Mouse (Mus musculus) kidney, embryonic 14.5 days (tissue): ENCODE measurements around the gene Tspan7. TPM values are rescaled to one million over a fixed set of nuclear protein-coding genes. Genes with fewer than 3 reads are reported as not detected.

Source experiments
- ATAC-seq: fragments of 200-750 bp; cut with Nextera tagmentation; 2 replicates; pipeline ENCODE4 v1.8.0; 2017; ENCODE audit warnings: moderate number of reproducible peaks, mild to moderate bottlenecking, moderate TSS enrichment, moderate library complexity; ENCODE audit not compliant: low FRiP score, low TSS enrichment
- H3K27ac ChIP-seq: fragments of 300-500 bp; sonication (generic); 2 replicates; pipeline ENCODE4 v1.5.1; 2014; ENCODE audit warnings: low read depth, mild to moderate bottlenecking, low read length, moderate library complexity, mixed read lengths
- H3K27me3 ChIP-seq: fragments of 300-500 bp; sonication (generic); 2 replicates; pipeline ENCODE4 v1.6.1; 2014; ENCODE audit warnings: mild to moderate bottlenecking, low read length; ENCODE audit not compliant: control insufficient read depth, insufficient read depth
- H3K36me3 ChIP-seq: fragments of 300-500 bp; sonication (generic); 2 replicates; pipeline ENCODE4 v1.6.1; 2014; ENCODE audit warnings: low read length, mixed read lengths; ENCODE audit not compliant: control insufficient read depth, insufficient read depth
- H3K4me1 ChIP-seq: fragments of 300-500 bp; sonication (generic); 2 replicates; pipeline ENCODE4 v1.6.1; 2014; ENCODE audit warnings: low read length, mixed read lengths; ENCODE audit not compliant: control insufficient read depth, insufficient read depth
- H3K4me2 ChIP-seq: fragments of 300-500 bp; sonication (generic); replicated peaks from 2 replicates; pipeline ENCODE4 v1.6.1; 2014; ENCODE audit warnings: low read depth, mild to moderate bottlenecking, low read length
- H3K4me3 ChIP-seq: fragments of 300-500 bp; sonication (generic); 2 replicates; pipeline ENCODE4 v1.5.1; 2014; ENCODE audit warnings: mild to moderate bottlenecking, low read length
- H3K9ac ChIP-seq: fragments of 300-500 bp; sonication (generic); 2 replicates; pipeline ENCODE4 v1.6.1; 2014; ENCODE audit warnings: low read depth, mild to moderate bottlenecking, low read length, moderate library complexity
- H3K9me3 ChIP-seq: fragments of 300-500 bp; sonication (generic); 2 replicates; pipeline ENCODE4 v1.6.1; 2016; ENCODE audit warnings: low read length; ENCODE audit not compliant: control insufficient read depth
- WGBS: fragments of 180-500 bp; shearing (Covaris S2); extraction: QIAGEN DNeasy Blood & Tissue Kit; methylation state at CpG from one replicate; pipeline ENCODE4 v1.1.7; 2014; 5-methylcytosine and 5-hydroxymethylcytosine counted together
- polyA plus RNA-seq: library from polyadenylated mRNA; unstranded; fragments of >200 nt; fragmentation: Nextera tagmentation; extraction: Ambion mirVana; gene quantifications from 2 replicates; pipeline ENCODE4 v1.2.1, GENCODE M21; 2014

Tspan7 gene
- 85.0 and 101 TPM in 2 replicates for polyA plus RNA-seq

- peak within 1 kb of the TSS; percentile 52 for H3K4me3 ChIP-seq
- no peaks in the 10 kb centered on the region for H3K36me3 ChIP-seq
- ATAC-seq = peak; percentile 84
- WGBS = 18% methylated on average over 29 of the region's 41 CpGs
- H3K9me3 ChIP-seq = no peaks in the 10 kb centered on the region
- no peak within 1 kb of the TSS for H3K27ac ChIP-seq
- no peaks in the 10 kb centered on the region for H3K27me3 ChIP-seq
- peak within 1 kb of the TSS; percentile 58 for H3K9ac ChIP-seq
- H3K4me2 ChIP-seq = peak within 1 kb of the TSS; percentile 51
- no peaks in the 10 kb centered on the region; the same call in 1 of the 2 replicates for H3K4me1 ChIP-seq
Observed at GRCm38 (mm10) chrX:10484872-10485569, at the start of gene Tspan7. Tspan7 (plus strand) TSS chrX:10485158.

DNA sequence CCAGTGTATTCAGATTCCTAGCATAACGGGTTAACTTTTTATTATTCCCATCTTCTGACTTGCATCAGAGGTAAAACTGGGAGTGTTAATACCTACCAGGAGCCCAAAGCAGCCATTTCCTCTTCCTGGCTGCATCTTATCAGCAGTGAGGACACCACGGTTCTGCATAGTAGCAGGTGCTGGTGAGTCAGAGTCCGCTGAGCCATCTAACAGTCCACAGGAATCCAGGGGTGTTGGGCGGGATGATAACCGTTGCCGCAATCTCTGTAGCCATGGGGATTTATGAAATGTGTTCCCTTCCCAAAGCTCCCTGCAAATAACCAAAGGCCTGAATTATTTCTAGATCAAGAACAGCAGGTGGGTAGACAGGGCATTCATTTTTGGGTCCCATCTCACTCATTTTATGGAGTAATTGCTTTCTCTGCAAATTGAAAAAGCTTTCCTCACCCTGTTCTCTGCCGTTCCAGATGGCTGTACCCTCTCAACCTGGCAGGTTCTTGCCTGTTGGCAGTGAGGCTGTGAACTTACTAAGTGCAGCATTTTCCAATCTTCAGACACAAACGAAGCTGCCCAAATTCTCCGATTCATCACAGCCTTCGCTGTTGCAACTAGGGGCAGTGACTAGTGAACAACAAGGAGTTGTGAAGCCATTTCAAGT is 35.5 kb upstream of the Tspan7 start:
- no peaks in the 10 kb centered on the region for H3K36me3 ChIP-seq
- no peak for ATAC-seq
- 89% methylated on average over 10 of the region's 10 CpGs for WGBS
- no peak overlapping the region for H3K27ac ChIP-seq
- no peaks in the 10 kb centered on the region for H3K27me3 ChIP-seq
- no peaks in the 10 kb centered on the region for H3K4me1 ChIP-seq
- H3K9ac ChIP-seq = no peak overlapping the region
- no peaks in the 10 kb centered on the region for H3K9me3 ChIP-seq
- H3K4me2 ChIP-seq = no peak overlapping the region
- no peak overlapping the region for H3K4me3 ChIP-seq

DNA sequence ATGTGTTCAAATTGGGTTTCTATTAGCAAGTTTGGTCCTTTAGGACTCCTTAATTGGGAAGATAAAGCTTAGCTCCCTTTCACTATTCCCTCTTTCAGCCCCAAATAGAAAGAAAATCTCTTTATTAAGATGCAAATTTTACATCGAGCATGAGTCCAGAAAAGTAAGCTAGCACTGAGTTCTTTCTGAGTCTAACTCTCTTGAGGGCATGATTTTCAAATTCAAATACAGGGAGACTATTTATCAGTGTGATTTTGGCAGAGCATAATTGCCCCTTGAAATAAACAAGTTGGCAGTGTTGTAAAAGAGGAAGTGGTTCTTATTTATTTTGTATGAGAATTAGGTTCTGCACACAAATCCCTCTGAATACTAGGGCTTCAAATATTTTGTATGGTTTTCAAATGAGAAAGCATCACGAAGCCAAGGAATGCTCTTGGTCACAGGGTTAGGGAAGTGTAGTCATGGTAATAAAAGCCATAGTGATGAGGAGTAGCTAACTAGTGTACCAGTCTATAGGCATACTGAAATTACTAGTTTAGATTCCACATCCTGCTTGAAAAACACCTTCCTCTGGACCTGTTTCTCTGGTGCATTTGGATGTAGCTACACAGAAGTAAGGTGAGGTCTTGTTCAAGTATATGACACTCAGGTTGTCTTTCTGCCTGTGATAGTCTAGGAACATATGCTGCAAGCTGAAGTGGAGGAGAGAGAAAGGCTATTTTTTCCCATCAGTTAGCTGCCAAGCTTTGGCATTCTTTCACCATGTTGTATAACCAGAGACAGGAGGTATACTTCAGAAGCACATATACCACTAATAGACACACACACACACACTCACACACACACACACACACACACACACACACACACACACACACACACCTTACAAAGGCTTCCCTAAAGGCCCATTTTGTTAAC is 34.6 kb upstream of the Tspan7 start:
- Histone ChIP-seq H3K27ac (no peak overlapping the region), H3K36me3 (no peaks in the 10 kb centered on the region), H3K9me3 (no peaks in the 10 kb centered on the region), H3K4me2 (no peak overlapping the region), H3K4me1 (no peaks in the 10 kb centered on the region), H3K4me3 (no peak overlapping the region), H3K9ac (no peak overlapping the region), H3K27me3 (no peaks in the 10 kb centered on the region)
- WGBS = 68% methylated on average over 2 of the region's 2 CpGs
- no peak for ATAC-seq

- H3K4me3 ChIP-seq = no peak overlapping the region
- H3K9ac ChIP-seq = no peak overlapping the region
- H3K27ac ChIP-seq = no peak overlapping the region
- H3K27me3 ChIP-seq = no peaks in the 10 kb centered on the region
- no peaks in the 10 kb centered on the region for H3K36me3 ChIP-seq
- whole genome bisulfite sequencing = 47% methylated on average over 1 of the region's 1 CpGs
- no peak for ATAC-seq
- no peaks in the 10 kb centered on the region for H3K9me3 ChIP-seq
- no peak overlapping the region for H3K4me2 ChIP-seq
- H3K4me1 ChIP-seq = no peaks in the 10 kb centered on the region
Observed at GRCm38 (mm10) chrX:10453798-10454197, 31.2 kb upstream of the Tspan7 start.

DNA sequence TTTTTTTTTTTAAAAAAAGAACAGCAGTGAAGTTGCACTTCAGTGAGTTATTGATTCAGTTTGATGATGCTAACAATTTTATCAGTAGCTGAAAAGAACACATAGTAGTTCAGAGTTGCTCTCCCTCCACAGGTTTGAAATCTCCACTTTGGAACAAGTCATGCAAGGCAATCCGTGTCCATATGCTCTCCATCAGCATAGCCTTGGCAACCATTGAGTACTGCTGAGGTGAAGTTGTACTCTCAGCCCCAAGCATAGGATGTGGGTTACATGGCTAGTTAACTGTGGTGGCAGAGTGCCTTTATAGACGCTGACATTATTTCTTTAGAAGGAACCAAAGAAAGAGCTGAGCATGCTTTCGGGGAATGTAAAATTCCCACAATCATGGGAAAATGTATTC is 27.7 kb upstream of the Tspan7 start:
- no peak overlapping the region for H3K4me3 ChIP-seq
- no peak overlapping the region for H3K27ac ChIP-seq
- H3K27me3 ChIP-seq = no peaks in the 10 kb centered on the region
- H3K9ac ChIP-seq = no peak overlapping the region
- WGBS = 86% methylated on average over 3 of the region's 3 CpGs
- H3K4me1 ChIP-seq = no peaks in the 10 kb centered on the region
- H3K36me3 ChIP-seq = no peaks in the 10 kb centered on the region
- no peaks in the 10 kb centered on the region for H3K9me3 ChIP-seq
- no peak for ATAC-seq
- H3K4me2 ChIP-seq = no peak overlapping the region

- WGBS = 86% methylated on average over 1 of the region's 1 CpGs
- H3K36me3 ChIP-seq = no peaks in the 10 kb centered on the region
- H3K9ac ChIP-seq = no peak overlapping the region
- no peaks in the 10 kb centered on the region for H3K9me3 ChIP-seq
- H3K4me1 ChIP-seq = no peaks in the 10 kb centered on the region
- H3K4me3 ChIP-seq = no peak overlapping the region
- ATAC-seq = no peak
- no peaks in the 10 kb centered on the region for H3K27me3 ChIP-seq
- H3K4me2 ChIP-seq = no peak overlapping the region
- H3K27ac ChIP-seq = no peak overlapping the region
Observed at GRCm38 (mm10) chrX:10477088-10477487, 7.9 kb upstream of the Tspan7 start.

- ATAC-seq = no peak
- no peaks in the 10 kb centered on the region for H3K9me3 ChIP-seq
- no peak overlapping the region for H3K4me3 ChIP-seq
- H3K27ac ChIP-seq = no peak overlapping the region
- no peaks in the 10 kb centered on the region for H3K4me1 ChIP-seq
- no peak overlapping the region for H3K9ac ChIP-seq
- H3K4me2 ChIP-seq = no peak overlapping the region
- 86% methylated on average over 10 of the region's 10 CpGs for WGBS
- no peaks in the 10 kb centered on the region for H3K36me3 ChIP-seq
- H3K27me3 ChIP-seq = no peaks in the 10 kb centered on the region
Observed at GRCm38 (mm10) chrX:10479031-10479886, 5.7 kb upstream of the Tspan7 start.

- H3K27ac ChIP-seq = no peak overlapping the region
- H3K36me3 ChIP-seq = no peaks in the 10 kb centered on the region
- no peak overlapping the region for H3K4me3 ChIP-seq
- no peak for ATAC-seq
- no peaks in the 10 kb centered on the region for H3K9me3 ChIP-seq
- no peaks in the 10 kb centered on the region for H3K27me3 ChIP-seq
- H3K4me2 ChIP-seq = no peak overlapping the region
- H3K4me1 ChIP-seq = no peaks in the 10 kb centered on the region
- WGBS = 88% methylated on average over 4 of the region's 4 CpGs
- H3K9ac ChIP-seq = no peak overlapping the region
Observed at GRCm38 (mm10) chrX:10479943-10480342, 5.0 kb upstream of the Tspan7 start.
